Mouse (Mus musculus) heart, postnatal 0 days (tissue): ENCODE results near the gene Bcl3. TPM values are rescaled to one million over a fixed set of nuclear protein-coding genes. Genes with fewer than 3 reads are reported as not detected.

Experiments
- ATAC-seq: fragments of 200-750 bp; cut with Nextera tagmentation; 2 replicates; pipeline ENCODE4 v1.8.0; 2017; ENCODE audit warnings: low read depth, moderate number of reproducible peaks, moderate library complexity; ENCODE audit not compliant: insufficient read depth
- DNase-seq: peaks from one replicate; pipeline ENCODE4 v3.0.0-alpha.2; 2016; ENCODE audit warnings: low spot score
- H3K27ac ChIP-seq: fragments of 300-500 bp; sonication (generic); 2 replicates; pipeline ENCODE4 v1.5.1; 2014; ENCODE audit warnings: low read depth, mild to moderate bottlenecking
- H3K27me3 ChIP-seq: fragments of 300-500 bp; sonication (generic); 2 replicates; pipeline ENCODE4 v1.6.1; 2014; ENCODE audit warnings: low read length, mixed read lengths; ENCODE audit not compliant: control insufficient read depth, insufficient read depth
- H3K36me3 ChIP-seq: fragments of 300-500 bp; sonication (generic); replicated peaks from 2 replicates; pipeline ENCODE4 v1.6.1; 2014; ENCODE audit warnings: low read length, mixed read lengths; ENCODE audit not compliant: control insufficient read depth, insufficient read depth
- H3K4me1 ChIP-seq: fragments of 300-500 bp; sonication (generic); 2 replicates; pipeline ENCODE4 v1.6.1; 2014; ENCODE audit warnings: antibody characterized with exemption; ENCODE audit not compliant: control insufficient read depth, insufficient read depth
- H3K4me2 ChIP-seq: fragments of 300-500 bp; sonication (generic); 2 replicates; pipeline ENCODE4 v1.6.1; 2014; ENCODE audit warnings: low read depth, mild to moderate bottlenecking, low read length, moderate library complexity
- H3K4me3 ChIP-seq: fragments of 300-500 bp; sonication (generic); 2 replicates; pipeline ENCODE4 v1.5.1; 2014; ENCODE audit warnings: low read depth, low read length
- H3K9ac ChIP-seq: fragments of 300-500 bp; sonication (generic); replicated peaks from 2 replicates; pipeline ENCODE4 v1.6.1; 2014; ENCODE audit warnings: low read depth, low read length, mixed read lengths
- H3K9me3 ChIP-seq: fragments of 300-500 bp; sonication (generic); replicated peaks from 2 replicates; pipeline ENCODE4 v1.6.1; 2016; ENCODE audit warnings: low read length; ENCODE audit not compliant: control insufficient read depth
- CTCF ChIP-seq: IDR thresholded peaks from 2 replicates; pipeline ENCODE4 v1.5.1; 2016; ENCODE audit warnings: antibody characterized with exemption, control low read depth, low read depth
- EP300 ChIP-seq: IDR thresholded peaks from 2 replicates; pipeline ENCODE4 v1.6.1; 2016; ENCODE audit warnings: antibody characterized with exemption, low read depth
- WGBS: fragments of 180-500 bp; shearing (Covaris S2); extraction: QIAGEN DNeasy Blood & Tissue Kit; methylation state at CpG from one replicate; pipeline ENCODE4 v1.1.7; 2014; 5-methylcytosine and 5-hydroxymethylcytosine counted together
- polyA plus RNA-seq: library from polyadenylated mRNA; unstranded; fragments of >200 nt; fragmentation: Nextera tagmentation; extraction: Ambion mirVana; gene quantifications from 2 replicates; pipeline ENCODE4 v1.2.1, GENCODE M21; 2015
- total RNA-seq: library from RNA; depleted of rRNA; stranded (reverse); fragments of >200 nt; gene quantifications from 2 replicates; pipeline ENCODE4 v1.2.3, GENCODE M21; 2014; ENCODE audit warnings: low replicate concordance

The Bcl3 gene
- total and polyA plus RNA-seq, 2 experiments from 2014 or later: 1.6 to 6.7 TPM

- Histone ChIP-seq H3K4me2 (peak overlapping the region; percentile 93), H3K4me1 (peaks cover 23% of the 10 kb centered on the region), H3K9ac (peak overlapping the region; percentile 90), H3K27me3 (no peaks in the 10 kb centered on the region), H3K4me3 (peak overlapping the region; percentile 80), H3K27ac (peak overlapping the region; percentile 87), H3K36me3 (peaks cover 18% of the 10 kb centered on the region), H3K9me3 (no peaks in the 10 kb centered on the region)
- under 1% methylated on average over 28 of the region's 28 CpGs for WGBS
- DNase-seq: peak; percentile 71
- ATAC-seq: peak; percentile 85
- TF ChIP-seq EP300: 0 out of 2 replicates have a peak, but pooled peaks have one; percentile 31
- no peak for TF ChIP-seq CTCF
Measured at GRCm38 (mm10) chr7:19770375-19770754, 52.2 kb downstream of the Bcl3 start.

- Histone ChIP-seq H3K4me3 (peak overlapping the region; percentile 80), H3K27ac (peak overlapping the region; percentile 87), H3K27me3 (no peaks in the 10 kb centered on the region), H3K4me2 (peak overlapping the region; percentile 93), H3K9ac (peak overlapping the region; percentile 90), H3K9me3 (no peaks in the 10 kb centered on the region), H3K36me3 (peaks cover 23% of the 10 kb centered on the region), H3K4me1 (peaks cover 23% of the 10 kb centered on the region)
- TF ChIP-seq EP300 (no peak), CTCF (no peak)
- ATAC-seq: peak; percentile 9; the same call in 1 of the 2 replicates
- no peak for DNase-seq
- 4% methylated on average over 16 of the region's 16 CpGs for WGBS
Measured at GRCm38 (mm10) chr7:19769434-19770374, 52.9 kb downstream of the Bcl3 start.

GRCm38 (mm10) chr7:19769001-19769400 lies 53.6 kb downstream of the Bcl3 start:
- TF ChIP-seq EP300: no peak
- no peak for TF ChIP-seq CTCF
- H3K4me1 ChIP-seq: peaks cover 23% of the 10 kb centered on the region

GRCm38 (mm10) chr7:19768251-19768650 lies 54.3 kb downstream of the Bcl3 start:
- WGBS: 30% methylated on average over 14 of the region's 14 CpGs
- DNase-seq (no peak), ATAC-seq (peak; percentile 40)
- Histone ChIP-seq H3K4me2 (peak overlapping the region; percentile 93), H3K27ac (peak overlapping the region; percentile 87), H3K9me3 (no peaks in the 10 kb centered on the region), H3K4me1 (peaks cover 23% of the 10 kb centered on the region), H3K4me3 (peak overlapping the region; percentile 80), H3K9ac (peak overlapping the region; percentile 90), H3K36me3 (peaks cover 38% of the 10 kb centered on the region), H3K27me3 (no peaks in the 10 kb centered on the region)
- TF ChIP-seq CTCF: no peak
- no peak for TF ChIP-seq EP300

More at GRCm38 (mm10) chr7:19769001-19769400, 53.6 kb downstream of the Bcl3 start:
- H3K4me2 ChIP-seq: peak overlapping the region; percentile 93
- H3K4me3 ChIP-seq: peak overlapping the region; percentile 80
- 17% methylated on average over 4 of the region's 4 CpGs for WGBS
- peak overlapping the region; percentile 90 for H3K9ac ChIP-seq
- ATAC-seq: no peak
- H3K27ac ChIP-seq: peak overlapping the region; percentile 87
- no peak for DNase-seq
- no peaks in the 10 kb centered on the region for H3K27me3 ChIP-seq
- no peaks in the 10 kb centered on the region for H3K9me3 ChIP-seq
- peaks cover 30% of the 10 kb centered on the region for H3K36me3 ChIP-seq

- no peaks in the 10 kb centered on the region for H3K27me3 ChIP-seq
- no peak overlapping the region for H3K9ac ChIP-seq
- 80% methylated on average over 9 of the region's 9 CpGs for WGBS
- no peak for DNase-seq
- H3K4me1 ChIP-seq: peaks cover 37% of the 10 kb centered on the region
- H3K9me3 ChIP-seq: no peaks in the 10 kb centered on the region
- H3K27ac ChIP-seq: no peak overlapping the region
- no peak for TF ChIP-seq CTCF
- no peak for TF ChIP-seq EP300
- no peak overlapping the region for H3K4me3 ChIP-seq
- H3K4me2 ChIP-seq: no peak overlapping the region
- no peak for ATAC-seq
- peaks cover 60% of the 10 kb centered on the region for H3K36me3 ChIP-seq
Measured at GRCm38 (mm10) chr7:19764581-19764980, 58.0 kb downstream of the Bcl3 start.
